Mouse (Mus musculus) heart, embryonic 14.5 days (tissue): ENCODE data around the gene Casp3. TPM values are rescaled to one million over a fixed set of nuclear protein-coding genes. Genes with fewer than 3 reads are reported as not detected.

ENCODE experiments used
- ATAC-seq: fragments of 200-750 bp; cut with Nextera tagmentation; 2 replicates; pipeline ENCODE4 v1.8.0; 2017; ENCODE audit warnings: low read depth, moderate TSS enrichment; ENCODE audit not compliant: insufficient number of reproducible peaks, insufficient read depth, low FRiP score
- H3K27ac ChIP-seq, 2 experiments: fragments of 200-500 bp in 1 of 2; fragments of 300-500 bp in 1 of 2; sonication (generic) in 1 of 2; replicated peaks in 1 of 2; 2 replicates each; pipeline ENCODE4 v1.5.1; 2012 to 2014; ENCODE audit warnings: low read depth in 2 of 2, low read length in 2 of 2, control low read depth in 1 of 2, mild to moderate bottlenecking in 1 of 2, mixed read lengths in 1 of 2; ENCODE audit not compliant: control insufficient read depth in 1 of 2, insufficient read depth in 1 of 2
- H3K27me3 ChIP-seq: fragments of 300-500 bp; sonication (generic); 2 replicates; pipeline ENCODE4 v1.6.1; 2014; ENCODE audit warnings: mild to moderate bottlenecking, low read length, control low read depth; ENCODE audit not compliant: control insufficient read depth, insufficient read depth
- H3K36me3 ChIP-seq: fragments of 300-500 bp; sonication (generic); 2 replicates; pipeline ENCODE4 v1.6.1; 2014; ENCODE audit warnings: mild to moderate bottlenecking, control low read depth, low read length, mixed read lengths; ENCODE audit not compliant: control insufficient read depth, insufficient read depth
- H3K4me1 ChIP-seq, 2 experiments: fragments of 200-500 bp in 1 of 2; fragments of 300-500 bp in 1 of 2; sonication (generic) in 1 of 2; 2 replicates each; pipeline ENCODE4 v1.6.1; 2012 to 2014; ENCODE audit warnings: low read length in 2 of 2, control low read depth in 1 of 2, mixed read lengths in 1 of 2; ENCODE audit not compliant: control insufficient read depth in 2 of 2, insufficient read depth in 2 of 2
- H3K4me2 ChIP-seq: fragments of 300-500 bp; sonication (generic); 2 replicates; pipeline ENCODE4 v1.6.1; 2014; ENCODE audit warnings: mild to moderate bottlenecking, low read length
- H3K4me3 ChIP-seq, 2 experiments: fragments of 200-500 bp in 1 of 2; fragments of 300-500 bp in 1 of 2; sonication (generic) in 1 of 2; 2 replicates each; pipeline ENCODE4 v1.5.1; 2012 to 2014; ENCODE audit warnings: low read length in 2 of 2, mild to moderate bottlenecking in 2 of 2, control low read depth in 1 of 2, low read depth in 1 of 2, moderate library complexity in 1 of 2; ENCODE audit not compliant: control insufficient read depth in 1 of 2, insufficient read depth in 1 of 2
- H3K9ac ChIP-seq: fragments of 300-500 bp; sonication (generic); 2 replicates; pipeline ENCODE4 v1.6.1; 2014; ENCODE audit warnings: mild to moderate bottlenecking, low read length
- H3K9me3 ChIP-seq: fragments of 300-500 bp; sonication (generic); 2 replicates; pipeline ENCODE4 v1.6.1; 2016; ENCODE audit warnings: low read length, control low read depth; ENCODE audit not compliant: control insufficient read depth
- WGBS: fragments of 180-500 bp; shearing (Covaris S2); extraction: QIAGEN DNeasy Blood & Tissue Kit; methylation state at CpG from one replicate; pipeline ENCODE4 v1.1.7; 2014; 5-methylcytosine and 5-hydroxymethylcytosine counted together
- polyA plus RNA-seq: library from polyadenylated mRNA; unstranded; fragments of >200 nt; fragmentation: Nextera tagmentation; extraction: Ambion mirVana; gene quantifications from 2 replicates; pipeline ENCODE4 v1.2.1, GENCODE M21; 2014

The Casp3 gene
- polyA plus RNA-seq, 1 experiment from 2014 or later = 44.3 TPM

DNA sequence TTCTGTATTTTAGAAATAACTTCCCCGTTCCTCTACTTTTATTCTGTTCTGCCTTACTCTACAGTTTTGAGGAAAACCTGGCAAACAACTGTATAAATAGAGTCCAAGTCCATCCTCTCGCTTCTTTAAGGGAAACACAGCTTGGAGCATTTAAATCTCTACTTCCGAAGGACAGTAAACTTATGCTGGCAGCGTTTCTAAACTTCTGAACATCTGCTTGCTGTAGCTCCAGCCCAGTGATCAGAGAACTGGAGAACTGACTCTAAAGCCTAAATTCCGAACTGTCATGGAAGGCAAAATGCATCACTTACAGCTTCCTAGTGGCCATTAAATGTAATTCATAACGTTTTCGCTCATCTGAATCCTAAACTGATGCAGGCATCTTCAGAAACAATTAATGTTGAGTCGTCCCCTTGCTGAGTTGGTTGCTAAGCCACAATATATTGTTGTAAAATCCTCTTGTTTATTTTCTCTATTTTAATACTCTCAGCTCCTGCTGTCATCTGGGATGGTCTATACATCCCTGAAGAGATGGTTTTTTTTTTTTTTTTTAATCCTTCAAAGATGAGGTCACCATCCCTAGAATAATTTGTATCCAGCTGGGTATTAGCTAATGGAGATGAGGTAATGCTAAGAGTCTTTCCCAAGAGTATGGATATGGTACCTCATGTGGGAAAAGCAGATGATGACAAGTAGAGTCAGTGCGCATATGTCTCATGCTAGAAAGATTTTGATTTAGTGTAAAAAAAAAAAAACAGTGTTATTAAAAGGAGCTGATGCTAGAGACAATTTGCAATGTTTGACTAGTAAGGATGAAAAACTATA lies 5.6 kb downstream of the Casp3 start:
- no peaks in the 10 kb centered on the region for H3K36me3 ChIP-seq
- H3K9me3 ChIP-seq = no peaks in the 10 kb centered on the region
- H3K9ac ChIP-seq = no peak overlapping the region
- H3K27ac ChIP-seq = no peak overlapping the region
- no peak for ATAC-seq
- WGBS = 82% methylated on average over 9 of the region's 9 CpGs
- no peaks in the 10 kb centered on the region for H3K27me3 ChIP-seq
- no peak overlapping the region for H3K4me2 ChIP-seq
- no peak overlapping the region for H3K4me3 ChIP-seq
- H3K4me1 ChIP-seq = peaks cover 0 to 17% of the 10 kb centered on the region in 2 experiments; a peak in 3 of 4 replicates

DNA sequence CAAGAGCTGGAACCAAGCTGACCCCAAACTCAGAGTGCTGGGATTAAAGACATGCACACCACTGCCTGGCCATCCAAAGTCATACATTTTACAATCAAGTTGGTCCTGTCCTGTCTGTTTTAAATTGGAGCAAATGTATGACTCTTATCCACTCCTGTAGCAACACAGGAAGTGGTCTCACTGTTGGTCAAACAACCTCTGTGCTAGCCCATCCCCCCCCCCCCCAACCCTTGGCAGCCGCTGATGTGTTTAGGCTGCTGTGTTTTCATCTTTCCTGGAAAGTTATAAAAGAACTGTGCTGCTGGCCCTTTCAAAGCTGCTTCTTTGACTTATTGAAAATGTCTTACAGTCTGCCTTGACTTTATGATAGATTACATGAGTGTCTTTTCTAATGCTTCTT lies 8.1 kb downstream of the Casp3 start:
- WGBS = 54% methylated on average over 1 of the region's 1 CpGs

DNA sequence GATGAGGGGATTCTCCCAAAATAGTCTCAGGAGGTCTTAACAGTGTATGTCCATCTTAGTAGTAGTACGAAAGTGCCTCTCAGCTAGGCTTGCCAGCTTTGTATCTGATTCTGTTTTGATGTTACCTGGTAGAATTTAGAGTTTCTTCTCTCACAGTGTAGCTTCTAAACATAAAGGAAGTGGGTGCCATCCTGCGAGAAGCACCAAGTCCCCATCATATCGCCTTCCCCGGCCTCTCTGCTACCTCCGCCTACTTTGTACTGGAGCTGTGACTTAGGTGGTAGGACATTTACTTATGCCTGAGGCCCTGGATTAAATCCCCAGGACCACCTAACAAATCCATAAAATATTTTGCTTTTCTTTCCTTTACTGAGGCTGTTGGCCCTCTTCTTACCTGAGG lies 9.6 kb downstream of the Casp3 start:
- Histone ChIP-seq H3K4me1 (peaks cover 3 to 8% of the 10 kb centered on the region in 2 experiments; a peak in 3 of 4 replicates), H3K36me3 (peaks cover 17% of the 10 kb centered on the region), H3K4me3 (no peak overlapping the region), H3K27ac (no peak overlapping the region), H3K9me3 (no peaks in the 10 kb centered on the region), H3K27me3 (no peaks in the 10 kb centered on the region), H3K9ac (no peak overlapping the region), H3K4me2 (no peak overlapping the region)
- 92% methylated on average over 5 of the region's 5 CpGs for WGBS
- no peak for ATAC-seq

More for the DNA sequence above, 8.1 kb downstream of the Casp3 start:
- peaks cover 3 to 8% of the 10 kb centered on the region in 2 experiments; a peak in 3 of 4 replicates for H3K4me1 ChIP-seq
- no peaks in the 10 kb centered on the region for H3K9me3 ChIP-seq
- no peak overlapping the region for H3K4me2 ChIP-seq
- ATAC-seq = no peak
- H3K27me3 ChIP-seq = no peaks in the 10 kb centered on the region
- no peak overlapping the region for H3K9ac ChIP-seq
- peaks cover 8% of the 10 kb centered on the region for H3K36me3 ChIP-seq
- H3K27ac ChIP-seq = peak overlapping the region; percentile 14 to 37; a peak in 1 of 4 replicates
- no peak overlapping the region for H3K4me3 ChIP-seq

DNA sequence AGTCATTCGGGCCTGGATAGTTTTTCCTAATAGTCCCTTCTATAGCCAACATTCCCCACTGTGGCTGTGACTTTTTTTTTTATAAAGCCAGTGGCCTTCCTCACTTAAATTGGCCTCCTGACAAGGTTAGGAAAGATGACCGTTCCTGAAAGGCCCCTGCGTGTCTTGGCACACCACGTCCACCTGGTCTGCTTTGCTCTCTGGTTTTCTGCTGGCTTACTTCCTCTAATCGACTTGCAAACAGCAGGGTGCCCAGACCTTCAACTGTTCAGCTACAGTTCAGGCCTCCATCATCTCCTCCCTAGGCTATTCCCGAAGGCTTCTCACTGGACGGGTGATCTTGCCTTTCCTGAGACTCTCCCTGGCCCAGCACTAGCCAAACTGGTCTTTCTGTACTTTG lies 10.8 kb downstream of the Casp3 start:
- 80% methylated on average over 7 of the region's 7 CpGs for WGBS
- Histone ChIP-seq H3K27ac (no peak overlapping the region), H3K4me2 (no peak overlapping the region), H3K9ac (no peak overlapping the region), H3K4me3 (no peak overlapping the region), H3K4me1 (peaks cover 3 to 8% of the 10 kb centered on the region in 2 experiments; a peak in 3 of 4 replicates), H3K36me3 (peaks cover 25% of the 10 kb centered on the region), H3K9me3 (no peaks in the 10 kb centered on the region), H3K27me3 (no peaks in the 10 kb centered on the region)
- ATAC-seq = no peak

DNA sequence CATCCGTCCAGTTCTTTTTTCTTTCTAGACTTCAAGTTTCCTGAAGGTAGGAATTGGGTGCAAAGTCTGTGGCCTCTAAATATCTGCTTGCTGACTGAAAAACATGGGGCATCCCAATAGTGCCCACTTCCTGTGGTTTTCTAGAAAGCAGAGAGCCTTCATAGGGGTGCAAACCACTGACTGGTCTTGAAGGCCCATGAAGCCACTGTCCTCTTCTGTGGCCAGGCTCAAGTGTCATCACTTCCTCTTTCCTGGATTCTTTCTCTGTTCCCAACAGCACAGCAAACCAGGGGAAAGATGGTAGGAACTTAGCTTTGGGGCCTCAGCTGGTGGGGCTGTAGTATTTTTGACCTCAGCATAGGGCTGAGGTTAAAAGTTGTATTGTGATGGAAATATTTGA lies 11.6 kb downstream of the Casp3 start:
- Histone ChIP-seq H3K9ac (no peak overlapping the region), H3K27me3 (no peaks in the 10 kb centered on the region), H3K27ac (no peak overlapping the region), H3K4me1 (peaks cover 3 to 8% of the 10 kb centered on the region in 2 experiments; a peak in 3 of 4 replicates), H3K4me3 (no peak overlapping the region), H3K4me2 (no peak overlapping the region), H3K36me3 (peaks cover 33% of the 10 kb centered on the region), H3K9me3 (no peaks in the 10 kb centered on the region)
- WGBS = 86% methylated on average over 1 of the region's 1 CpGs
- no peak for ATAC-seq

DNA sequence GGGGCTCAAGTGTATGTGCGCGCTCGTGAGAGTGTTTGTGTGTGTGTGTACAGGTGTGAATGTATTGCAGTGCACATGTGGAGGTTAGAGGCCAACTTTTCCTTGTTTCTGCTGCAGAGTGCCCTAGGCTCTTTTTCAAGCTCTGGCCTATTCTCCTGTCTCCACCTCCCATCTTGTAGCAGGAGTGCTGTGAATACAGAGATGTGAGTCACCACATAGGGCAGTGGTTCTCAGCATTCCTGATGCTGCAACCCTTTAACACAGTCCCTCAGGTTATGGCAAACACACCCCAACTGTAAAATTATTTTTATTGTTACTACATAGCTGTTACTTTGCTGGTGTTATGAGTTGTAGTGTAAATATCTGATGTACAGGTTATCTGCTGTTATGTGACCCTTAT lies 13.3 kb downstream of the Casp3 start:
- WGBS = 96% methylated on average over 3 of the region's 3 CpGs
- Histone ChIP-seq H3K27me3 (no peaks in the 10 kb centered on the region), H3K4me2 (no peak overlapping the region), H3K4me1 (peaks cover 3 to 6% of the 10 kb centered on the region in 2 experiments; a peak in 2 of 4 replicates), H3K4me3 (no peak overlapping the region), H3K36me3 (peaks cover 51% of the 10 kb centered on the region), H3K9me3 (no peaks in the 10 kb centered on the region), H3K9ac (no peak overlapping the region), H3K27ac (no peak overlapping the region)
- ATAC-seq = no peak

DNA sequence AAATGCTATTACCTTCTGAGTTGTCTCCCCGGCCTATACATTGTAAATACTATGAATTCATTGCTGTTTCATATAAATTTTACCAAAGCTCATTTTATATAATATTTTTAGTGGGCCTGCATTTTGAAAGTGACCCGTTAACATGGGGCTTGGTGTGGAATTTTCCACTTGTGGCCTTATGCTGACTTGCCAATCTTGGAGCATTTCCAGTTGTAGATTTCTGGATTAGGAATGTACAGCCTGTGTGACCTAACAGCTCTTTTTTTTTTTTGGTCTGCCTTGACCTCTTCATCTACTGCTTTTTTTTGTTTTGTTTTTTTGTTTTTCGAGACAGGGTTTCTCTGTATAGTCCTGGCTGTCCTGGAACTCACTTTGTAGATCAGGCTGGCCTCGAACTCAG lies 13.8 kb downstream of the Casp3 start:
- Histone ChIP-seq H3K27me3 (no peaks in the 10 kb centered on the region), H3K4me3 (no peak overlapping the region), H3K9me3 (no peaks in the 10 kb centered on the region), H3K9ac (no peak overlapping the region), H3K27ac (no peak overlapping the region), H3K4me1 (peaks cover 1 to 3% of the 10 kb centered on the region in 2 experiments; a peak in 2 of 4 replicates), H3K4me2 (no peak overlapping the region), H3K36me3 (peaks cover 56% of the 10 kb centered on the region)
- WGBS = 85% methylated on average over 4 of the region's 4 CpGs
- ATAC-seq = no peak
